In the genomic region with DNA sequence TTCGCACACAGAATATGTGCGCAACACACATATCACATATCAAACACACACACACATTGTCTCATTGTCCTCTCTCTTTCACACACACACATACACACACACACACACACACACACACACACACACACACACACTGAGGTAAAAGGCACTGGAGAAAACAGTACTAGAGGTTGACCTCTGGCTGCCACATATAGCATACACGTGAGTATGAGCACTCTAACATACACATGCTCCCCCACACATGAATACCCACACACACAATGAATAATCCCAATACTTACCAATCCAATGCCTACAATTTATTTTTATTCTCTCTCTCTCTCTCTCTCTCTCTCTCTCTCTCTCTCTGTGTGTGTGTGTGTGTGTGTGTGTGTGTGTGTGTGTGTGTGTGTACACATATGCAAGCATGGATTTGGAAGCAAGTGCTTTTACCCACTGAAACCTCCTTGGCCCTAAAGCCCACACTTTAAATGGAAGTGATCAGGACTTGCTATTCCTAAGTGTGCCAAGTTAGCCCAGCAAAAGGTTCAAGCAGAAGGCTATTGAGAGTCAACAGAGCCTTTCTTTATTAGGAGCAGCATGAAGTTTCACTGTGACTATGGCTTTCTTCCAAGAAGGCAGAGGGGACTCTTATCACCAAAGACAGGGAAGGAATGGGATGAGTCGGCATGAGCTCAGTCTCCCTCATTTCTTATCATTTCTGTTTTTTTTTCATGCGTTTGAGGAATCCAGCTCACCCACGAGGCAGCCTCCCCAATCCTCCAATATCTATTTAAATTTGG, we compare ENCODE assay signal across 18 mouse cellular contexts. TPM values are rescaled to one million over a fixed set of nuclear protein-coding genes. Genes with fewer than 3 reads are reported as not detected.
DNase-seq lines count a peak whose midpoint lies in the region; ATAC-seq lines count a peak whose summit lies in the region.
"Had no signal": no experiment of that assay in that cellular context is flagged by ENCODE, and none has a peak within 500 bp of the region (broad histone marks: within the 10 kb centered on the region; RNA-seq: fewer than 3 reads in every experiment).

No protein-coding gene starts in this region.

- H3K27ac ChIP-seq in heart, embryonic 11.5 days (ENCODE audit: low read depth, low read length) = 0 out of 2 replicates have a peak overlapping the region, but pooled peaks have one; percentile 29
- peak overlapping the region; percentile 93 for H3K27ac ChIP-seq in liver, embryonic 15.5 days (replicated peaks)
- H3K27ac ChIP-seq: forebrain, embryonic 10.5 days; kidney, embryonic 15.5 days; midbrain, embryonic 10.5 days had no signal

- no peaks in the 10 kb centered on the region for H3K36me3 ChIP-seq in heart, embryonic 11.5 days (ENCODE audit: control insufficient read depth, insufficient read depth, low read length)
- no peaks in the 10 kb centered on the region for H3K36me3 ChIP-seq in liver, embryonic 15.5 days (replicated peaks)
- H3K36me3 ChIP-seq: forebrain, embryonic 10.5 days; kidney, embryonic 15.5 days; midbrain, embryonic 10.5 days had no signal

- H3K4me2 ChIP-seq in heart, embryonic 11.5 days = no peak overlapping the region
- H3K4me2 ChIP-seq in liver, embryonic 15.5 days = peak overlapping the region; percentile 37
- H3K4me2 ChIP-seq: kidney, embryonic 15.5 days had no signal

- 58% methylated on average over 6 of the region's 6 CpGs for WGBS in heart, embryonic 11.5 days (ENCODE audit: insufficient replicate concordance)
- WGBS in liver, embryonic 15.5 days (ENCODE audit: insufficient replicate concordance) = 47% methylated on average over 6 of the region's 6 CpGs

- no peaks in the 10 kb centered on the region for H3K4me1 ChIP-seq in heart, embryonic 11.5 days (ENCODE audit: control insufficient read depth, insufficient read depth, low read length)
- H3K4me1 ChIP-seq in liver, embryonic 15.5 days (replicated peaks) = peaks cover 75% of the 10 kb centered on the region
- H3K4me1 ChIP-seq: forebrain, embryonic 10.5 days; kidney, embryonic 15.5 days had no signal

- DNase-seq in heart, postnatal 14 days = no peak
- DNase-seq in 3T3-L1 (ENCODE audit: low read depth, low spot score) = peak; percentile 33
- DNase-seq in c-Kit-positive CD71-positive TER-119-positive erythroid progenitor cells, embryonic 14.5 days (ENCODE audit: low spot score) = peak; percentile 86
- DNase-seq in adrenal gland, adult 2 months = no peak
- no peak for DNase-seq in adrenal gland, postnatal 4 days (ENCODE audit: low spot score in 2 of 2)
- no peak for DNase-seq in lung, postnatal 36 days
- DNase-seq: cerebellum, adult 8-10 months; heart, postnatal 4 days; lung, adult 2 months; thymus, postnatal 36 days had no signal

- H3K9me3 ChIP-seq in heart, embryonic 11.5 days (replicated peaks; ENCODE audit: control insufficient read depth, low read length) = no peaks in the 10 kb centered on the region
- no peaks in the 10 kb centered on the region for H3K9me3 ChIP-seq in liver, embryonic 15.5 days (replicated peaks)
- H3K9me3 ChIP-seq: forebrain, embryonic 10.5 days; kidney, embryonic 15.5 days; midbrain, embryonic 10.5 days had no signal

- H3K9ac ChIP-seq in heart, embryonic 11.5 days (ENCODE audit: low read depth, low read length) = no peak overlapping the region
- peak overlapping the region; percentile 42 for H3K9ac ChIP-seq in liver, embryonic 15.5 days
- H3K9ac ChIP-seq: kidney, embryonic 15.5 days had no signal

- intact Hi-C loops in heart, postnatal 14 days (cut with DNase I) = no loop called here

- ATAC-seq in heart, embryonic 11.5 days (replicated peaks; ENCODE audit: insufficient number of reproducible peaks, low FRiP score, low TSS enrichment) = no peak
- ATAC-seq in liver, embryonic 15.5 days (ENCODE audit: insufficient read depth) = peak; percentile 78

- no peaks in the 10 kb centered on the region for H3K27me3 ChIP-seq in heart, embryonic 11.5 days (ENCODE audit: control insufficient read depth, insufficient read depth, low read length)
- H3K27me3 ChIP-seq in liver, embryonic 15.5 days = no peaks in the 10 kb centered on the region
- H3K27me3 ChIP-seq: kidney, embryonic 15.5 days had no signal

- no peak overlapping the region for H3K4me3 ChIP-seq in heart, embryonic 11.5 days (ENCODE audit: low read depth, low read length)
- H3K4me3 ChIP-seq in liver, embryonic 15.5 days (replicated peaks) = 0 out of 2 replicates have a peak overlapping the region, but pooled peaks have one; percentile 5
- H3K4me3 ChIP-seq: forebrain, embryonic 10.5 days; kidney, embryonic 15.5 days; midbrain, embryonic 10.5 days; myocyte had no signal

RNA-seq across cellular contexts. Expression of gene Mkrn1, which starts 8.9 kb away (rescaled TPM):
- 33.2 and 34.5 TPM in 2 replicates for polyA plus RNA-seq in heart, embryonic 11.5 days (2014; fragmentation: Nextera tagmentation; extraction: Ambion mirVana)
- 100 to 1,000 TPM; 117 to 139 TPM for total RNA-seq in heart, postnatal 14 days (2021)
- 229 and 259 TPM in 2 replicates for polyA plus RNA-seq in liver, embryonic 15.5 days (2015; fragmentation: Nextera tagmentation; extraction: Ambion mirVana)
- total RNA-seq in adrenal gland, adult 2 months (2021) = 10 to 100 TPM; 67.9 to 69.7 TPM
- 24.1 and 30.1 TPM in 2 replicates for polyA plus RNA-seq in adrenal gland, adult 2 months (2012; rRNA removed)
- total RNA-seq in adrenal gland, postnatal 4 days (2021) = 100 to 1,000 TPM in 1 of 2 experiments, 10 to 100 TPM in 1; 98.8 to 106 TPM

RNA-seq across cellular contexts. Expression of gene Rab19, which starts 48.2 kb away (rescaled TPM):
- polyA plus RNA-seq in heart, embryonic 11.5 days (2014; fragmentation: Nextera tagmentation; extraction: Ambion mirVana) = 0.64 and 0.96 TPM in 2 replicates
- total RNA-seq in heart, postnatal 14 days (2021) = under 1 TPM; 0.17 to 0.49 TPM
- polyA plus RNA-seq in liver, embryonic 15.5 days (2015; fragmentation: Nextera tagmentation; extraction: Ambion mirVana) = 0.28 and 0.37 TPM in 2 replicates
- total RNA-seq in adrenal gland, adult 2 months (2021) = under 1 TPM; 0.23 to 0.73 TPM
- 0.37 TPM in 1 of 2 replicates, not detected in the other for polyA plus RNA-seq in adrenal gland, adult 2 months (2012; rRNA removed)
- 1 to 10 TPM; 2.4 TPM for total RNA-seq in adrenal gland, postnatal 4 days (2021)
- total RNA-seq: layer of hippocampus, adult 18-20 months; left cerebral cortex, postnatal 25 days had no signal
- polyA plus RNA-seq: myocyte had no signal

RNA-seq across cellular contexts. Expression of gene Slc37a3, which starts 51.7 kb away (rescaled TPM):
- polyA plus RNA-seq in heart, embryonic 11.5 days (2014; fragmentation: Nextera tagmentation; extraction: Ambion mirVana) = 34.5 and 43.5 TPM in 2 replicates
- 10 to 100 TPM; 20.0 to 24.1 TPM for total RNA-seq in heart, postnatal 14 days (2021)
- polyA plus RNA-seq in liver, embryonic 15.5 days (2015; fragmentation: Nextera tagmentation; extraction: Ambion mirVana) = 9.1 and 9.3 TPM in 2 replicates
- 10 to 100 TPM; 33.7 to 40.5 TPM for total RNA-seq in adrenal gland, adult 2 months (2021)
- polyA plus RNA-seq in adrenal gland, adult 2 months (2012; rRNA removed) = 7.9 and 8.4 TPM in 2 replicates
- 10 to 100 TPM; 44.4 to 58.7 TPM for total RNA-seq in adrenal gland, postnatal 4 days (2021)

Comparison
In these comparisons a context has a peak if more than half of its experiments do, and no peak if none do; other contexts are left out.
1. DNase-seq: peak in 3T3-L1 (single experiment) and c-Kit-positive CD71-positive TER-119-positive erythroid progenitor cells, embryonic 14.5 days (single experiment); none in heart, postnatal 14 days (0 of 2), adrenal gland, adult 2 months (single experiment), adrenal gland, postnatal 4 days (0 of 2) and lung, postnatal 36 days (single experiment).